Mouse (Mus musculus) lung, embryonic 14.5 days (tissue): ENCODE data around the gene Satb2. TPM values are rescaled to one million over a fixed set of nuclear protein-coding genes. Genes with fewer than 3 reads are reported as not detected.

Source experiments
- ATAC-seq: fragments of 200-750 bp; cut with Nextera tagmentation; 2 replicates; pipeline ENCODE4 v1.8.0; 2017; ENCODE audit warnings: mild to moderate bottlenecking, moderate TSS enrichment, moderate library complexity; ENCODE audit not compliant: insufficient read depth
- DNase-seq: peaks from one replicate; pipeline ENCODE4 v3.0.0-alpha.2; 2015
- H3K27ac ChIP-seq: fragments of 300-500 bp; sonication (generic); 2 replicates; pipeline ENCODE4 v1.5.1; 2014; ENCODE audit warnings: low read depth, mild to moderate bottlenecking, moderate library complexity
- H3K27me3 ChIP-seq: fragments of 300-500 bp; sonication (generic); 2 replicates; pipeline ENCODE4 v1.6.1; 2014; ENCODE audit warnings: low read length, control low read depth; ENCODE audit not compliant: insufficient read depth
- H3K36me3 ChIP-seq: fragments of 300-500 bp; sonication (generic); 2 replicates; pipeline ENCODE4 v1.6.1; 2014; ENCODE audit warnings: control low read depth; ENCODE audit not compliant: insufficient read depth
- H3K4me1 ChIP-seq: fragments of 300-500 bp; sonication (generic); 2 replicates; pipeline ENCODE4 v1.6.1; 2014; ENCODE audit warnings: antibody characterized with exemption, control low read depth; ENCODE audit not compliant: insufficient read depth
- H3K4me2 ChIP-seq: fragments of 300-500 bp; sonication (generic); 2 replicates; pipeline ENCODE4 v1.6.1; 2014; ENCODE audit warnings: mild to moderate bottlenecking
- H3K4me3 ChIP-seq: fragments of 300-500 bp; sonication (generic); 2 replicates; pipeline ENCODE4 v1.5.1; 2014; ENCODE audit warnings: low read depth, low read length
- H3K9ac ChIP-seq: fragments of 300-500 bp; sonication (generic); 2 replicates; pipeline ENCODE4 v1.6.1; 2014
- H3K9me3 ChIP-seq: fragments of 300-500 bp; sonication (generic); 2 replicates; pipeline ENCODE4 v1.6.1; 2016; ENCODE audit warnings: low read depth, low read length, control low read depth
- CTCF ChIP-seq: IDR thresholded peaks from 2 replicates; pipeline ENCODE4 v1.5.1; 2016; ENCODE audit warnings: antibody characterized with exemption, low read depth
- WGBS: fragments of 180-500 bp; shearing (Covaris S2); extraction: QIAGEN DNeasy Blood & Tissue Kit; methylation state at CpG from one replicate; pipeline ENCODE4 v1.1.7; 2014; 5-methylcytosine and 5-hydroxymethylcytosine counted together
- polyA plus RNA-seq: library from polyadenylated mRNA; unstranded; fragments of >200 nt; fragmentation: Nextera tagmentation; extraction: Ambion mirVana; gene quantifications from 2 replicates; pipeline ENCODE4 v1.2.1, GENCODE M21; 2014

Gene Satb2
- polyA plus RNA-seq, 1 experiment from 2014 or later: 0.79 TPM

GRCm38 (mm10) chr1:56977201-56978100 lies 999 bp downstream of the Satb2 start:
- TF ChIP-seq CTCF: peak; percentile 84
- H3K36me3 ChIP-seq: no peaks in the 10 kb centered on the region
- ATAC-seq (no peak), DNase-seq (peak; percentile 84)
- H3K4me3 ChIP-seq: peak overlapping the region; percentile 28
- H3K4me1 ChIP-seq: no peaks in the 10 kb centered on the region
- no peak overlapping the region for H3K9ac ChIP-seq
- peak overlapping the region; percentile 44 for H3K4me2 ChIP-seq
- WGBS: 1% methylated on average over 45 of the region's 45 CpGs
- peaks cover 69% of the 10 kb centered on the region for H3K27me3 ChIP-seq
- H3K9me3 ChIP-seq: no peaks in the 10 kb centered on the region
- no peak overlapping the region for H3K27ac ChIP-seq

DNA sequence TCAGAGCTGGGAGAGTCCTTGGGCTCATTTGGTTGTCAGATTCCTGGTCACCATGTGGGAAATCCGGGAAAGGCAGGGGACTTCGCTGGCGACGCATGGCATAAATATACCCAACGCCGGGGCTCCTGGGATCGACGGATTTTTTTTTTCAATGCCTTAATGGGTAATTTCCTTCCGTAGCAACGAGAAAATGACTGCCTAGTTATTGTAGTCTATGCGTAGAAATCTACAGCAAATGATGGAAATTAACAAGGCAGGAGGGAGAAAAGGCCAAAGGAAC lies 1.7 kb downstream of the Satb2 start:
- Histone ChIP-seq H3K4me3 (peak overlapping the region; percentile 28), H3K27ac (no peak overlapping the region), H3K4me2 (peak overlapping the region; percentile 44), H3K4me1 (no peaks in the 10 kb centered on the region), H3K27me3 (peaks cover 62% of the 10 kb centered on the region), H3K9me3 (no peaks in the 10 kb centered on the region), H3K9ac (no peak overlapping the region), H3K36me3 (no peaks in the 10 kb centered on the region)
- 2% methylated on average over 11 of the region's 11 CpGs for WGBS
- no peak for TF ChIP-seq CTCF
- DNase-seq: peak; percentile 21
- ATAC-seq: no peak

GRCm38 (mm10) chr1:56976044-56976824 lies 2.2 kb downstream of the Satb2 start:
- peak; percentile 21 for DNase-seq
- TF ChIP-seq CTCF: no peak
- Histone ChIP-seq H3K27me3 (peaks cover 59% of the 10 kb centered on the region), H3K4me3 (no peak overlapping the region), H3K27ac (no peak overlapping the region), H3K36me3 (no peaks in the 10 kb centered on the region), H3K4me2 (peak overlapping the region; percentile 44), H3K9ac (no peak overlapping the region), H3K9me3 (no peaks in the 10 kb centered on the region), H3K4me1 (peaks cover 3% of the 10 kb centered on the region; the same call in 1 of the 2 replicates)
- WGBS: 2% methylated on average over 25 of the region's 25 CpGs
- ATAC-seq: no peak

- no peak overlapping the region for H3K27ac ChIP-seq
- H3K27me3 ChIP-seq: peaks cover 59% of the 10 kb centered on the region
- H3K4me2 ChIP-seq: no peak overlapping the region
- 4% methylated on average over 12 of the region's 12 CpGs for WGBS
- DNase-seq (no peak), ATAC-seq (no peak)
- no peak for TF ChIP-seq CTCF
- peaks cover 3% of the 10 kb centered on the region; the same call in 1 of the 2 replicates for H3K4me1 ChIP-seq
- no peak overlapping the region for H3K4me3 ChIP-seq
- no peaks in the 10 kb centered on the region for H3K9me3 ChIP-seq
- no peak overlapping the region for H3K9ac ChIP-seq
- H3K36me3 ChIP-seq: no peaks in the 10 kb centered on the region
Observed at GRCm38 (mm10) chr1:56975546-56975945, 2.9 kb downstream of the Satb2 start.

GRCm38 (mm10) chr1:56974187-56974586 lies 4.3 kb downstream of the Satb2 start:
- no peak for TF ChIP-seq CTCF
- whole genome bisulfite sequencing: 6% methylated on average over 14 of the region's 14 CpGs
- H3K36me3 ChIP-seq: no peaks in the 10 kb centered on the region
- no peak overlapping the region for H3K9ac ChIP-seq
- no peak overlapping the region for H3K4me2 ChIP-seq
- DNase-seq (peak; percentile 22), ATAC-seq (no peak)
- H3K4me3 ChIP-seq: no peak overlapping the region
- H3K4me1 ChIP-seq: peaks cover 3% of the 10 kb centered on the region; the same call in 1 of the 2 replicates
- no peaks in the 10 kb centered on the region for H3K9me3 ChIP-seq
- H3K27ac ChIP-seq: no peak overlapping the region
- peaks cover 58% of the 10 kb centered on the region for H3K27me3 ChIP-seq

DNA sequence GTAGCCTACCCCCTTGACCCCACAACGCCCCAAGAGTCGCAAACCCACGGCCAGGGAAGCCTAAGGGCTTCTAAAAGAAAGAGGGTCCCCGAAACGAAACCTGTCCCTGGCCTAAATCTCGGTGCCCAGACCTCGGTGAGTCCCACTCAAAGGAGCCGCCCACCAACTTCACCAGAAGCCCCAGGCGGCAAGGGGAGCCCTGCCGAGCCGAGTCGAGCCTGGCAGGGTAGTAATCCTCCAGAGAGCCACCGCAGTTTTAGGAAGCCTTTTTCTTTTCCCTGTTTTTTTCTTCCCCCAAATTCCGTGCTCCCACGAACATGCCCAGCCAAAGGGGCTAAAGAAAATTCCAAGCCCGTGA lies 4.9 kb downstream of the Satb2 start:
- 0 out of 2 replicates have a peak, but pooled peaks have one; percentile 0 for ATAC-seq
- 0% methylated on average over 16 of the region's 16 CpGs for WGBS

DNA sequence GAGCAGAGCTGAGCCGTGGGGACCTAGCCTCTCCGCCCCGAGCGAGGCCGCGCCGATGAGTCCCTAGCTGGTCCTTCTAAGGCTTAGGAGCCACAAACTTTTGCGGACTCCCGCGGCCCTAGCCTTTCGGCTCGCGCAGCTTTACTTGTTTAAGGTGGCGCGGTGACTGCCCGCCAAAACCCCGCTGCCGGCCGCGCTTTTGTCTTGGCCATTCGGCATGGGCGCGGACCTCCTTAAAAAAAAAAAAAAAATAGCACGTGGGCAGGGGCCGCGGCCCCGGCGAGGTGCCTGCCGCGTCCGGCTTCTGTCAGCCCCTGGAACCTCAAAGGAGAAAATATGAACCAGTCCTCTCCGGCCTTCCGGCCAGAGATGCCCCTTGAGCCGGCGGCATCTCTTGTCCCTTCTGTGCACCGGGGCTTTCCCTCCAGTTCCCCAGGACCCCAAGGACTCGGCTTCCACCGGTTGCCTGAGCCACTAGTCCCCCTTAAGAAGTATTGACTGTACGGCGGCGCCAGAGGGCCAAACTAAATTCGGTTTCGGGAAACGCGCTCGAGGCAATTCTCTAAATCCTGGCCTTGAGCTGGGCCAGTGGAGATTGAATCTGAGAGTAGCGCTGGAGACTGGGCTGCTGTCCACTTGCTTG lies 5.4 kb downstream of the Satb2 start:
- DNase-seq: peak; percentile 99
- H3K4me3 ChIP-seq: peak overlapping the region; percentile 71
- TF ChIP-seq CTCF: no peak
- peaks cover 60% of the 10 kb centered on the region for H3K27me3 ChIP-seq
- peak overlapping the region; percentile 90 for H3K27ac ChIP-seq
- peaks cover 3% of the 10 kb centered on the region; the same call in 1 of the 2 replicates for H3K4me1 ChIP-seq
- peak overlapping the region; percentile 96 for H3K4me2 ChIP-seq
- peak; percentile 67 for ATAC-seq
- no peaks in the 10 kb centered on the region for H3K9me3 ChIP-seq
- no peaks in the 10 kb centered on the region for H3K36me3 ChIP-seq
- peak overlapping the region; percentile 84 for H3K9ac ChIP-seq
- 0% methylated on average over 47 of the region's 47 CpGs for WGBS

More for the DNA sequence above, 4.9 kb downstream of the Satb2 start:
- Histone ChIP-seq H3K27me3 (peaks cover 61% of the 10 kb centered on the region), H3K36me3 (no peaks in the 10 kb centered on the region), H3K4me3 (peak overlapping the region; percentile 71), H3K9ac (peak overlapping the region; percentile 84), H3K9me3 (no peaks in the 10 kb centered on the region), H3K27ac (no peak overlapping the region), H3K4me1 (peaks cover 3% of the 10 kb centered on the region; the same call in 1 of the 2 replicates), H3K4me2 (peak overlapping the region; percentile 96)
- no peak for DNase-seq
- no peak for TF ChIP-seq CTCF
